Mouse (Mus musculus) ovary, postnatal 36 days (tissue): Measurements from ENCODE around the gene Thsd4.
"Not testable (repeated sequence)": the region's sequence is repeated elsewhere in the genome, so short reads cannot be mapped to it uniquely, and the experiment has no call there.

Experiments
- DNase-seq: peaks from one replicate; pipeline ENCODE4 v3.0.0; 2022; ENCODE audit warnings: low spot score, mixed read lengths

Thsd4 gene

DNA sequence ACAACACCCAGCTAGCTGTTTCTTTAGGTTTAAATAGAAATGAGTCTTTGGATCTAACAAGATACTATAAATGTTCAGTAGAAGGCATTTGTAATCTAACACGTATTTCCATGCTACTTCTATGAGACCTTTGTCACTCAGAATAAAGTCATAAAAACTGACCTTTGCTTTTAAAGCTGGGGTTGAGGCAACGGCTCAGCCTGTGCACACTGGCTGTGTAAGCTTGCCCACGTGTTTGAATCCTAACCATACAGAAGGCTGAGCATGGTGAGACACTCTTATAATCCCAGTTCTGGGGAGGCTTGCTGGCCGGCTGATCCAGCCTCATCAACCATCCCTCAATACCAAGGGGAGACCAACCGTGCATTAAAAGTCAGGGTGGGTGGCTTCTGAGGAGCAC, 214.4 kb downstream of the Thsd4 start:
- DNase-seq, result no peak

DNA sequence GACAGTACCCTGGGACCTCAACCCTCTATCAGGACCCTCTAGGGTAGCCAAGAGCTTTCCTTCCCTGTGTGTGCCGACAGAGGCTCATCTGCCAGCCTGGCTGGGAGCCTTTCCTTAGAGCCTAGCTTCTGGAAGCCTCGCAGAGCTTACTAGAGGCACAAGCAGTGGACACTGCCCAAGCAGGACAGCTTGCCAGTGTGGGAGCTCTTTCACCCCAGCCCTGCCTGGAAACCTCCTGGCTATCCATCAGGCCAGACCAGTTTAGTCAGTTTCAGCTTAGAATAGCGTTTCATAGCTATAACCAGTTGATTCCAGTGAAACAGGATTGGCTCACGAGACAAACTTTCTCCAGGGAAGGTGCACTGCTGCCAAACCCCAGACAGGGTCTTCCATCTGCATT, 215.6 kb downstream of the Thsd4 start:
- DNase-seq, result no peak

DNA sequence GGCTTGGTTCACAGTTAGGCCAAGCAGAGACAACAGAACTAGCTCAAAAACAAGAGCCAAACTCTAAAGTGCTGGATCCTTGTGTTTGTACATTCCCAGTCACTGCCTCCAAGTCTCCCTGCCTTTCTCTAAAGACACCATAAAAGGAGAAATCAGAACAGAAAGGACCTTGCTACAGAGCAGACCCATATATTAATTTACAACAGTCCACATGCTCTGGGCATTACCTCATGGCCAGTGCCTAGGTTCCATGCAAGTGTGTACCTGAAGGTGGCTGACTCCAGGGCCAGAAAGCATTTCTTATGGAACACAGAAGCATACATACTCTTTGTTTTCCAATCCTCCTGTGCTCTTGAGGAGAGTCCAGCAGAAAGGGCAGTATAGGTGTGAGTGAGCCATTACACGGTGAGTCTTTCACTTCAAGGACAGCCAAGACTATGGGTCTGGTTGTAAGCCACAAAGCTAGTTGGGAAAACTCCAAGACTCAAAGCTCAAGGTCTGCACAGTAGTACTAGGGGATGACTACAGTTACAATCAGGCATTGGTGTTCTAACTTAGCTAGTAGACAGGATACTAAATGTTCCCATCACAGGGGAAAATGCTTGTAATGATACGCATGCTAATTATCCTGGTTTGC, 216.5 kb downstream of the Thsd4 start:
- DNase-seq, result no peak

DNA sequence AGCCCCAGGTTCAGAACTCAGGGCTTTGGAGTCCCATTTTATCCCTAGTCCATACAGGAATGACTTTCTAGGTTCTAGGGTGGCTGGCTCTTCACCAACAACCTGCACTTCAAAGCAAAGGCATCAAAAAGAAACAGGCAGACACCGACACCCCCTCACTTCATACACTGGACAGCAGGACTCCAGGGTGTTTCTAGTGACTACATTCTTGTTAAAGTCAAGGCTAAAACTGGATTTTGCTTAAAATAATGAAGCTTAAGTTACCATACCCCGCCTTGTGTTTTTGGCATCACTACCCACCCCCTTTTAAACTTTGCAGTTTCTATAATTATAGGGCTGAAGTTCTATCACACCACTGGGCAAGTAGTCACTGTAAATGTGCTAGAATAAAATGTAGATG, 225.6 kb downstream of the Thsd4 start:
- no peak for DNase-seq

DNA sequence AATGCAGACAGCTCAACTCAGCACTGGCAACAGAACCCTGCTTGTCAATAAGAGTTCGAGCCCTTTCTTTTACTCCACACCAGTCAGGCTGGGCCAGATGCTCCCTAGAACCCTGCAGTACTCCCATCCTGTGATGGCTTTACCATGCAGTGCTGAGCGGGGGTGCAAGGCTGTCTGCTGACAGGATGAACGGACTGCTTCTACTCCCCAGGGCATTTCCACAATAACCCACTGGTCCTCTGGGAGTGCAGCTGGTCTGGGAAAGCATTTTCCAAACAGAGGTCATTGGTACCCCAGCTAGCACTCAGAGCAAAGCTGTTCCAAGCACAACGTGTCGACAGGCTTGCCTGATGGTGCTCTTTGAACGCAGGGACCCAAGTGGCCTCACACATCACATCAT, 226.6 kb downstream of the Thsd4 start:
- DNase-seq, result no peak

DNA sequence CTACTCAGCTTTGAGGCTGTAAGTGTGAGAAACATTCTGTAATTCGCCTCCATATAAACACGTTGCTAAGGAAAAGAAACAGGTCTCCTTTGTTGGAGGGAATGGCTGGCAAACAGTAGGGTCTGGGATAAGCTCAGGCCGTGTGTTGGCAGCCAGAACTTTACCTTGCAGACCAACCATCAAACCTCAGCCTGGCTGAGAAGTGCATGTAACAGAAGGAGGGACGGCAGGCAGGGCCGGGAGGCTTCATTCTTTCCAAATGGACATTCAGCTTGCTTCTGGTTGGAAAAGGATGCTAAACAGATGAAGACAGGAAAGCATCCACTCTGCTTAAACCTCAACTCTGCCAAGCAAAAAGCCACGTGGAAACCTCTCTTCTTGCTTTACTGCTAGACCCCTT, 228.7 kb downstream of the Thsd4 start:
- DNase-seq, result no peak

DNA sequence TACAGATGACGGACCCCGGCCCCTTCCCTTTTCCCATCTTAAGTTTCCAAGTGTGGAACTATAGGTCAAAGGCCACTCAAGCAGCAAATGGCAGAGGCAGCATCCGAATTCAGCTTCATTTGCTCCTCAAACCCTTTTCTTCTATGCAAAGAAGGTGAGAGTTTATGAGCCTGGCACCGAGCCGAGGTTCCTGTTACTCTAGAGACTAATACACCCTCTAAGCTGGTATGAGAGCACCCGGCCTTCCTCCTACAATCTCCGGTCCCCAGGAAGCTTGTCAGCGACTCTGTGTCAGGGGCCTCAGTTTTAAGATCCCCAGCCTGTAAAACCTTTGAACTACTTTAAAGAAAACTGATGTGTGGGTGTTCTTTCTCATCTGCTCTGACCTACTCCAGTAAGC, 231.1 kb downstream of the Thsd4 start:
- DNase-seq, result no peak

DNA sequence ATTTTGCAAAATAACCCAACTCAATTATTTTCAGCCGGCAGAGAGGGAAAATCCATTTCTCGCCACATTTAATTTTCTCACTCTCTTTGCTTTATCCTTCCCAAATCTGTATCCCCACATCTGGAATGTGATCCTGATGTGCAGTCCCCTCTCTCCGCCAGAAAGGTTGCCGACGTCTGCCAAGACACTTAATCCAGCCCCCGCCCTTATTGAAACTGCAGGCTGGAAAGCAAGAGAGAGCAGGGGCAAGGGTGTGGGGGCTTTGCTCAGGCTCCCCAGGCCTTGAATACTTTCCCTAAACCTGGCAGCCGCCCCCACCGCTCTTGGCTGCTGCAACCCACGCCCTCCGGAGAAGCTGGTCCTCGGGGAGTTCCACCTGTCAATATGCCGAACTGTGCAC, 233.1 kb downstream of the Thsd4 start:
- no peak for DNase-seq

DNA sequence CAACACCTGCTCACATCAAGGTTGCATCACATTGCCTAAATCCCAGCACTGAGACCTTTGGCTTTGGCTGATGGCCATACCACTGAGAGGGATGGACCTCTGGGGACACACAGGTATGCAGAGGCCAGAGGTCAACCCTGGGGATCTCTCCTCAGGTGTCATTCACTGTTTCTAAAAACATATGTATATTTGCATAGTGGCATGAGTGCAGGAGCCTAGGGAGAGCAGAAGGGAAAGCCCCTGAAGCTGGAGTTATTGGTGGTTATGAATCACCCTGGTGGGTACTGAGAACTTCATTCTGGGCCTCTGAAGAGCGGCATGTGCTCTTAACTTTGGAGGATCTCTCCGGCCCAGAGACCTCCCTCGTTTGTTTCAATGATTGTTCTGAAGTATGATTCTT, 235.5 kb downstream of the Thsd4 start:
- no peak for DNase-seq

DNA sequence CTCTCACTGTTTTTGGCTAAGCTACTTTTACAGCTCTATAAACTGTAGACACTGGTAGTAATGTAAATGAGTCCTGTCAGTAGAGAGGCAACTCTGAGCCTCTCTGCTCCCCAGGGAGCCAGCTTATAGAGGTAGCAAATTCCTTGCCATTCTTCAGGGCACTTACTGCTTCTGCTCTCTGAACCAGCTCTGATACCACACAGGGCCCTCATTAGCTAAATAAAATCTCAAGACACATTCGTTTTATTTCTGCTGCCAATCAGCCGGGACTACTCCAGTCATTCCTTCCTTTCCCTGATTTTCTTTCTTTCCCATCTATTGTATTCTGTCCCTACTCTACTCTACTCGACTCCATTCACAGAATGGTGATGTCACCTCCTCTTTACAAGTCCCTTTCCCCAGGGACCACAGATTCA, 236.8 kb downstream of the Thsd4 start:
- no peak for DNase-seq

DNA sequence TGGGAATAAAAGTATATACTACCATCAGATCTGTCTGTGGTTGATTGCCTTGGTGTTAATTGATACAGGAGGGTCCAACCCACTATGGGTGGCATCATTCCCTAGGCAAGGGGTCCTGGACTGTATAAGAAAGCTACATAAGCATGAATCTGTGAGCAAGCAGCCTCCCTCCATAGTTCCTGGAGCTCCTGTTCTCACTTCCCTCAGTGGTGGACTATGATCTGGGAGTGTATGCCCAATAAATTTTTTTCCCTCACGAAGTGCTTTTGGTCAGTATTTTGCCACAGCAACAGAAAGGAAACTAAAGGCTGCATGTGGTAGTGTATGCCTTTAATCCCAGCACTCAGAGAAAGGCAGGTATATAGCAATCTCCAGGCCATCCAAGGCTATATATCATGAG, 237.5 kb downstream of the Thsd4 start:
- no peak for DNase-seq

DNA sequence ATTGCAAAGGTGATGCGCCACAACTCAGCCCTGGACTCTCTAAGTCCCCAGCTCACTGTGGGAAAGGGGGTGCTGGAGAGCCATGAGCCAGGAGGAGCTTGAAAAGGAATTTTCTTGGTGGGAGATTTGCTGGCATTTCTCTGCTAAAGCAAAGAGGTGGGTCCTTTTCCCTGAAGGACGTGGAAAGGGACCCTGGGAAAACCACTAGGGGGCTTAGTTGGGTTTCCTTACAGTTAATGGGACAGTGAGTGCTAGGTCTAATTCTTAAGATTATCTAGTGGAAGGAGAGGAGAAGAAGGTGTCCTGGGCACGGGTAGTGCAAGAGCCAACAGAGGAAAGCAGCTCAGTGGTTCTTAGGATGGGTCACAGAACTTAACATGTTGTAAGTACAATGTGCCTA, 238.3 kb downstream of the Thsd4 start:
- no peak for DNase-seq

DNA sequence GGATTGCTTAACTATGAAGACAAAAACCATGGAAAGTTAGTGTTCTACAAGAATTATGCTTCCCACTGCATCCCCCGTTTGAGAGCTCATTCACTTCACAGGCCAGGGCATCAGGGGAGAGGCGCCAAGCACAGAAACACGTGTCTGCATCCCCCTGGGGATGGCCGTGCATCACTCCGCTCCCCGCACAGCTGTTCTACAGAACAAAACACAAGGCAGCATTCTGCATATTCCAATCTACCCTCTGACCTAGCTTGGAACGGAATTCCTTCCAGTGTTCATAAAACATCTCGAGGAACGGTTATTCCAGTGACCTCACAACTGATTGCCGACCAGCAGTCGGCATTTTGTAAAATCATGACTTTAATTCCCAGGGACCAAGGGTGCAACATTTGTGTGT, 240.6 kb downstream of the Thsd4 start:
- DNase-seq, result peak; percentile 25

DNA sequence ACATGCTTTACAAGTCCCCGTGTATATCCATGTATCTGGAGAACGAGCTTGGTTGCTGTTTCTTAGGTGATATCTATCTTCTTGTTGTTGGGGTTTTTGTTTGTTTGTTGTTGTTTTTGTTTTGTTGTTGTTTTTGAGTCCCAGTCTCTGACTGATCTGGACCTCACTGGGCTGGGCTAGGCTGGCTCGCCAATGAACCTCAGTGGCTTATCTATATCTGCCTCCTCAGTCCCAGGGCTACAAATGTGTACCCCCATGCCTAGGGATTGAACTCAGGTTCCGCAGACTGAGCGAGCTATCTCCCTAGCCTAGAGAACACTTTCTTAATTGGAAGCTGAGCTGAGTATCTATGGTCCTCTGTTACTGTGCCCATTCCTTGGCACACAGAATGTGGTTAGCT, 241.1 kb downstream of the Thsd4 start:
- no peak for DNase-seq

DNA sequence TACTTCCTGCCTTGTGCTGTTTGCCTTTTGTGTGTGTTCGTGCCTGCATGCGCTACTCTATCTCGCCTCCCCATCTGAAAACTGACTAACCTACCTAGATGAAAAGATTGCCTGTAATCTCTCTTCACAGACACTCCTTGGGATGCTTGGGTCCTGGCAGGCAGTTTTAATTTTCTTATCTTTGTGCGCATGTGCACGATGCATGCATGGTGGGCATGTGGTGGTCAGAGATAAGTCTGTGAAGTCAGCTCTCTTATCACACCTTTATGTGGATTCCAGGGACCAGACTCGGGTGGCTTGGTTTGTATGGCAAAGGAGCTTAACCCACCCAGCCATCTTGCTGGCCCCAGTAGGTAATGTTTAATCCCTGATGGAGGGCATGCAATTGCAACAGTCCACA, 242.3 kb downstream of the Thsd4 start:
- no peak for DNase-seq

DNA sequence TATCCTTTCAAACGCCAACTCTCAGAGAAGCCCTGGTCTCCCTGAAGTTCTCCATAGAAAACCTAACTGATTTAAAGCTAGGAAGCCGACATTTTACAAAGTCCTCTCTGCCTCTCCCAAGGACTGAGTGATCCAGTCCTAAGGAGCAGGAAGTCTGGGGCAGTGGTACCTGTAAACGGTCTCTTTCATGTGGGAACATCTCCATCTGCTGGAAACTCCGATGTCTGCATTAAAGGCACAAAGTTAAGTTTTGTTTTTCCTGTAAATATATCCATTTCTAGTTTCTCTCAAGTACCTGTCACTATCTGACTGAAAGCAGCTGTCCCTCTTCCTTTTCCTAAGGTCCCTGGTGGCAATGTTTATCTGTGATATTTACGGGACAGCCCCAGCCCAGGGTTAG, 245.5 kb downstream of the Thsd4 start:
- DNase-seq, result no peak

DNA sequence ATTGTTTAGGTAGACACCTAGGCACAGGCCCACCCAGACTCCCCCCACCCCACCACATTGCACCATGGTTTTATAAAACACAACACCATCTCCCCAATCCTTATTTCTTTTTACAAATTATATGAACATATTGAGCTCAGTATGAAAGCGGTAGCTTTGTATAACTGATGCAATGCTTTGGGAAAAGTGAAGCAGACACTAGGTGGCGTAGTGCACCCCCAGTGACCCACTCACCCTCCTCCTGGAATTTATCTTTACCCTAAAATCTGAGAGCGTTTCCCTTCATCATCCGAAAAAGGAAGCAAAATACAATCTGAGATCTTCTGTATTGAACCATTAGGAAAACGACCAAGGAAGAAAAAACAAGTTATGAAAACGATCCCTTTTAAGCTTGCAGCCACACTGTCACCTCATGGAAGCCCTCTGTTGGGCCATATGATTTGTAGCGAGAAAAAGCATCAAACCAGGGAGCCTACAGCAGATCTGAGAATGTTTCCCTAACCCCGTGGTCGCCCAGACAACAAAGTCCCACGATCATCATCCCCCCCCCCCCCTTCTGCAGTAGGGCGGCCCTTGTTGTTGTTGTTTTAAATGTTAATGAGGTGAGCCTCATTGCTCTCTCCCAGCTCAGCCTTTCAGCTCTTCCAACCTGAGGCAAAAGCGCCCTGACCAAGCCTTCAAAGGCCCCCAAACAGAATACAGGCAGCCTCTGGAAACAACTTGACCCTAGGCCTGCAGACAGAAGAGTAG, 246.3 kb downstream of the Thsd4 start:
- DNase-seq, result no peak

DNA sequence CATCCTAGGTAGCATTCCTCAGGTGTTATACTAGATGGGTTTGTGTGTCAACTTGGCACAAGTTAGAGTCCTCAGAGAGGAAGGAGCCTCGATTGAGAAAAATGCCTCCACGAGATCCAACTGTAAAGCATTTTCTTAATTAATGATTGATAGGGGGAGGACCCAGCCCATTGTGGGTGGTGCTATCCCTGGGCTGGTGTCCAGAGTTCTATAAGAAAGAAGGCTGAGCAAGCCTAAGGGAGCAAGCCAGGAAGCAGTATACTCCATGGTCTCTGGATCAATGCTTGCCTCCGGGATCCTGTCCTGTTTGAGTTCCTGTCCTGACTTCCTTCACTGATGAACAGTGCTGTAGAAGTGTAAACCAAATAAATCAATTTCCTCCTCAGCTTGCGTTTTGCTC, 247.3 kb downstream of the Thsd4 start:
- DNase-seq, result no peak

DNA sequence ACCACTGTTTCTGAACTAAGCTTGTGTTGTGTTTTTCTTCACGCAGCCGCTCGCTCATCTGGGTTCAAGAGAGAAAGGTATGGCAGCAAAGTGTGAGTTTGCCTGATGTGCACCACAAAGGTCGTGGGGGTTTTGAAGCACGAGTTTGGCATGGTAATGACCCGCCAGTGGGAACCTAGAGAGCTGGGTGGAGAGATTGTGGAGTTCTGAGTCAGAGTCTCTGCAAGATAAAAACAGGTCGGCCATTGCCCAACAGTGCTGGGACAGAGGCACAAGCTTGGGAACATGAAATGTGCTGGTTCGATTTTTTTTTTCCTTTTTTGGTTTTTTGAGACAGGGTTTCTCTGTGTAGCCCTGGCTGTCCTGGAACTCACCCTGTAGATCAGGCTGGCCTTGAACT, 249.5 kb downstream of the Thsd4 start:
- not testable (repeated sequence) for DNase-seq

DNA sequence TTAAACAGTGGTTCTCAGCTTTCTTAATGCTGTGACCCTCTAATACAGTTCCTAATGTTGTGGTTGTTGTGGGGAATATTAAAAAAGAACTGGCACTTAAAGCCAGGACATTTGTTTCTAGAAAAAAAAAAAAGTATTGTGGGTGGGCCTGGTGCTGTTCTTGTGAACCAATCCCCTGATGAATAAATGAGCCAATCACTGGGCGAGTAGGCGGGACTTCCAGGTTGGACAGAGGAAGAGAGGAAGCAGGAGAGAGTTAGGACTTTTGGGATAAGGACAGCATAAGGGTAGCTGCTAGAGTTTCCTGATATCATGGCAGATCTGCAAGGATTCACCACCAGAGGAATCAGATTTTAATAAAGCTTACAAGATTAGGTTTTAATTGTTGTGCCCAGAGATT, 249.9 kb downstream of the Thsd4 start:
- no peak for DNase-seq

DNA sequence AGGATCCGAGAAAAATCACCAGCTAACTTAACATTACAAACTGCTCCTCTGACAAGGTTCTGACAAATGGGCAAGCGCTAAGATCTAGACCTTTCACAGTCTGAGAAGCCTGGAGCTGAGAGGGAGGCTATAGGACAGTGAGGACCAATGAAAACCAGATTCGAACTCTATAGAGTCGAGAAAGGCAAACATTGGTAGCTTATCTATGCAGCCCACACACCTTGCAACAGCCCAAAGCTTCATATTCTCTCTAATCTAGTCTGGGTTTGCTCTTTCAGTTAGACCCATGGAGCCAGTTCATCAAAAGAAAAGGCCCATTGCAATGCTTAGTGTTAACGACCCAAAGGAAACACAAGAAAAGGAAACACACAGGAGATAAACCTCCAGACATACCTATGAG, 252.0 kb downstream of the Thsd4 start:
- DNase-seq, result no peak

DNA sequence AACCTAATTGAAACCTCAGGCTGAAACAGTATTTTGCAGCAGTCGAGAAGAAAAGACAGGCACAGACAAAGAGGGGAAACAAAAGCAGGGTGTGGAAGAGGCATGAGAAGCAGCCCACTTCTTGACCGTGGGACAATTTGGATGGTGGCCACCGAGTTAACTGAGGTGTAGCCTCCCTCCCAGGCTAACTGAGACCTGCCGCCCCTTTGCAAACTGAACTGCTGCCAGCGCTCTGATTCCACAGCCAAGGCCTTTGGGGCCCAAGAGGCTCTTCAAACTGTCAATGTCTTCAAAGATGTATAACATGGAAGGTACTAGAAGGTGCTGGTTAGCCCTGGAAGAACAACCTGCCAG, 254.6 kb downstream of the Thsd4 start:
- DNase-seq, result no peak

DNA sequence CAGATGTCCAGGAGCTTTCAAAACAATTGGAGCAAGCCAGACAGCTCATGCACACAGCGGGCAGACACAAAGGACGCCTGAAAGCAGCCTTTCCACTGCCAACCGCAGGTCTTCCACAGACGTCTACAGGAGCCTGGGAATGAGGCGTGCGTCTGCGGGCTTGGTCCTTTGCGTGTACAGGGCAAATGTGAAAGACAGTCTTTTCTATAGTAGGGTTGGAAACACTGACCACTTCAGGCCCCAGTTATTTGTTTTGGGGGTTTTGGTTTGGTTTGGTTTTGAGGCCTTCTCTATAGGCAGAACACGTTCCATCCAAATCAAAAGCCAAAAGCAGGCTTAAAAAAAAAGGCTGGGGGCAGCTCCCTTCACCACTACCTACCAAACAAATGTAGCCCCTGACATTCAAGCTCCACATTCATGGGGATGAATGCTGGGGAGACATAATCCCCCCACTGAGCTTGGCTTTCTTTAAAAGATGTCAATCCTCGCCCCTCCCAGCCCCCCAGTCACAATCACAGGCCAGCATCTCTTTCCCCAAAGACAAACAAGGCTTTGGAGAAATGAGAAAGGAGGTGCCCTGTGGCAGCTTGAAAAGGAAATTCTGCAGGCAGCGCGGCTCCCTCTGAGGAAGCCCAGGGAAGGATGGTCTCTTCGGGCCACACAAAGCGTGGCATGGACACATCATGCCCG, 255.1 kb downstream of the Thsd4 start:
- DNase-seq, result no peak
